Mouse (Mus musculus) lung, adult 2 months (tissue): Measurements from ENCODE around the gene Ntm.

Experiments used
- CTCF ChIP-seq: fragments of 200-500 bp; IDR thresholded peaks from 2 replicates; pipeline ENCODE4 v1.5.1; 2011; ENCODE audit warnings: mild to moderate bottlenecking, low read length, control low read depth; ENCODE audit not compliant: insufficient read depth
- POLR2A ChIP-seq: fragments of 200-500 bp; IDR thresholded peaks from 2 replicates; pipeline ENCODE4 v1.6.1; 2011; ENCODE audit warnings: low read depth, mild to moderate bottlenecking, control low read depth, low read length, borderline replicate concordance; ENCODE audit errors: extremely low read depth

DNA sequence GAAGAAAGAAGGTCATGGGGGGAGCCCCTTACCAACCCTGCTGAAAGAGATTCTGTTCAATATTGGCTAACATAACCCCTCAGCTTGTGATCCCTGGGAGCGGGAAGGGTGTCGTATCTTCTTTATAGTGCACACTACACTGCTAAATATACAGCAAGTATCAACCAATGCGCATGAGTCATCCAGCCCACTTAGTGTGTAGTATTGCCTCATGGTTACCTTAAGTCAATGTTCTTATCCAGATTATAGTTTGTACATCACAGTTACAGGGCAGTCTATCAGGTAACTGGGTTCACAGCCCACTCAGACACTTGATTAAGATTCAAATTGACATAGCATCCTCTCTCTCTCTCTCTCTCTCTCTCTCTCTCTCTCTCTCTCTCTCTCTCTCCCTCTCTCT, 636.7 kb downstream of the Ntm start:
- no peak for TF ChIP-seq CTCF
- no peak for TF ChIP-seq POLR2A
